Mouse (Mus musculus) adrenal gland, adult 18-20 months (tissue): ENCODE measurements at regions not wholly inside any gene's neighbourhood (a gene's known extent, or its start where the extent isn't known, plus 50 kb on each side); places are given as distances from the start of the nearest gene placed in this dataset.

Experiments
- DNase-seq, 2 experiments: peaks; one replicate each; pipeline ENCODE4 v3.0.0; 2021 to 2022; ENCODE audit warnings: low spot score in 2 of 2

GRCm38 (mm10) chr8:34496751-34497150, 385.2 kb upstream of the Gm10131 start:
- no peak for DNase-seq

- no peak for DNase-seq
These were observed 384.4 kb upstream of the Gm10131 start for GRCm38 (mm10) chr8:34495974-34496373.

- DNase-seq: no peak
These were observed 377.3 kb upstream of the Gm10131 start for GRCm38 (mm10) chr8:34488746-34489400.

GRCm38 (mm10) chr8:34486433-34487096, 375.0 kb upstream of the Gm10131 start:
- DNase-seq: no peak

- DNase-seq: no peak
These were observed 374.4 kb upstream of the Gm10131 start for GRCm38 (mm10) chr8:34485905-34486304.

- DNase-seq: no peak
These were observed 373.8 kb upstream of the Gm10131 start for GRCm38 (mm10) chr8:34485346-34485745.

GRCm38 (mm10) chr8:34484551-34485335, 373.2 kb upstream of the Gm10131 start:
- peak in 1 of 2 experiments; percentile 45 for DNase-seq

GRCm38 (mm10) chr8:34483212-34483611, 371.7 kb upstream of the Gm10131 start:
- DNase-seq: no peak

- DNase-seq: no peak
These were observed 371.1 kb upstream of the Gm10131 start for GRCm38 (mm10) chr8:34482676-34483075.

- DNase-seq: no peak
These were observed 369.0 kb upstream of the Gm10131 start for GRCm38 (mm10) chr8:34480496-34480895.

GRCm38 (mm10) chr8:34478891-34479290, 367.4 kb upstream of the Gm10131 start:
- DNase-seq: no peak

- DNase-seq: no peak
These were observed 366.9 kb upstream of the Gm10131 start for GRCm38 (mm10) chr8:34478465-34478864.

GRCm38 (mm10) chr8:34476146-34476820, 364.7 kb upstream of the Gm10131 start:
- DNase-seq: no peak

- DNase-seq: no peak
These were observed 363.1 kb upstream of the Gm10131 start for GRCm38 (mm10) chr8:34474593-34474992.

- no peak for DNase-seq
These were observed 362.2 kb upstream of the Gm10131 start for GRCm38 (mm10) chr8:34473769-34474168.

GRCm38 (mm10) chr8:34473301-34473700, 361.8 kb upstream of the Gm10131 start:
- DNase-seq: no peak

- no peak for DNase-seq
These were observed 361.3 kb upstream of the Gm10131 start for GRCm38 (mm10) chr8:34472846-34473245.

- DNase-seq: no peak
These were observed 360.9 kb upstream of the Gm10131 start for GRCm38 (mm10) chr8:34472434-34472833.

- DNase-seq: no peak
These were observed 357.6 kb upstream of the Gm10131 start for GRCm38 (mm10) chr8:34469091-34469490.

- DNase-seq: no peak
These were observed 355.3 kb upstream of the Gm10131 start for GRCm38 (mm10) chr8:34466786-34467364.

- DNase-seq: no peak
These were observed 353.9 kb upstream of the Gm10131 start for GRCm38 (mm10) chr8:34465398-34465797.
